Mouse (Mus musculus) embryo, embryonic 11.5 days (tissue): ENCODE results near the gene Exoc3l.
"Not testable (repeated sequence)": the region's sequence is repeated elsewhere in the genome, so short reads cannot be mapped to it uniquely, and the experiment has no call there.

Experiments
- DNase-seq: peaks from one replicate; pipeline ENCODE4 v3.0.0-alpha.2; 2012; ENCODE audit warnings: low read depth, low spot score

Gene Exoc3l

GRCm38 (mm10) chr8:105291802-105292201, 4.1 kb downstream of the Exoc3l start:
- not testable (repeated sequence) for DNase-seq

DNA sequence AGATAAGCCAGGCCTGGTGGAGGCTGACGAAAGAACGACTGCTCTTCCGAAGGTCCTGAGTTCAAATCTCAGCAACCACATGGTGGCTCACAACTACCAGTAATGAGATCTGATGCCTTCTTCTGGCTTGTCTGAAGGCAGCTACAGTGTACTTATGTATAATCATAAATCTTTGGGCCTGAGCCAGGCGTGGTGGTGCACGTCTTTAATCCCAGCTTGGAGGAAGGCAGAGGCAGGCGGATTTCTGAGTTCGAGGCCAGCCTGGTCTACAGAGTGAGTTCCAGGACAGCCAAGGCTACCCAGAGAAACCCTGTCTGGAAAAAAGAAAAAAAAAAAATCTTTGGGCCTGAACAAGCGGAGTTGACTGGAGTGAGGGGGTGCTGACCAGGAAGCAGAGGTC, 4.5 kb downstream of the Exoc3l start:
- DNase-seq, result not testable (repeated sequence)

DNA sequence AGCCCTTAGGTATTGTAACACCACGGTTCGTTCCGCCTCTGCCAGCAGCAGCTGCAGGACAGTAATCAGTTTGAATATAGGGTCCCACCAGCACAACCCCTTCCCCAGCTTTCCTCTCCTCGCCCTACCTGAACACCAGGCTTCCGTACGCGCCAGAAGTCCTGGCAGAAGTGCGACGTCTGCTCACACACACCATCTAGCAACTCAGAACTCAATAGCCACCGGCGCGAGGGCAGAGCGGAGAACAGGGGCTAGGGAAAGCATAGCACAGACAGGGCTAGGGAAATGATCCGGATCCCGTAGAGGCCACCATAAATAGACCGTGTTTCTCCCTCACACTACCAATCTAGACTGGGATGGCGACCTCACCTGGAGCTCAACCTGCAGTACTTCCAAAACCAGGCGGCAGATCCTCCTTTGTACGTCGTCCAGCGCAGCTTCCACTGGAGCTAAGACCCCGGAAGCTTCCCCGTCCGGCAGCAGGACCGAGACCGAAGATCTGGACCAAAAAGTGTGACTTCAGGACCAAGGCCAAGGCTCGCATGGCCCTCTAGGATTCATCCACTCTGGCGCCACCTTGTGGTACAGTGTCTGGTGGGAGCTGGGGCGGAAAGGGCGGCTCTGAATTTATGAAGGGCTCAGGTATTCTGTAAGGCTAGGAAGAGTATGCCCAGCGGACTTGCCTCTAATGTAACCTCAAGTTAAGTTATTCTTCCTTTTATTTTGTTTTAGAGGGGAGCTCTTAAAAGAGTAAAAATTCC, 5.2 kb downstream of the Exoc3l start:
- DNase-seq, result peak; percentile 87

DNA sequence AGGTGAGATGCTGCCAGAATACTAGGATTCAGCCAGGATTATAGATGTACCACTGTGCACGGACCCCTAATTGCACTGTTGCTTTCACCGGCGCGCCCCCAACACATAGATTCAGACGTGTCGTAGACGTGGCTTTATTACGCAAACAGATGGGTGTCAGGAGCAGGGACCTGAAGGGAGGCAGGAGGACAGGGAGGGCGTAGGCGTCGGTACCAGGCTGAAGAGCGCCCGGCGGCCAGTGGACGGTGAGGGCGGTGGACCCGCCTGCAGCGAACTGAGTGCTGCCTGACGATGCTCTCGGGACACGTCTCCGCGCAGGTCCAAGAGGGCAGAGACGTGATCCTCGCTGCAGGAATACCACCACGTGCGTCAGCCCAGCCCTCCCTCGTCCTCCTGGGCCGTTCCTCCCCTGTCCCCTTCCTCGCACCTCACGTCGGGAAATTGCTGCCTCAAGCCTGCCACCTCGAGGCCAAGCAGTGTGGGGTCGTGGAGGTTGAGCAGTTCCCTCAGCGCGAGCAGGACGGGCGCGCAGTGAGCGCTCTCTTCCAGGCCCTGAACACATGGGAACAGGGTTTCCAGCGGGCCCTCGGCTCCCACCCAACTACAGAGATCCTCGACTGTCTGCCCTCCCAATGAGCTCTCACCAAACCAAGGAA, 6.0 kb downstream of the Exoc3l start, which contains the start of gene 4931428F04Rik:
TSS of gene 4931428F04Rik (minus strand) at position 60 of the 656 bp plus-strand sequence.
- no peak for DNase-seq

GRCm38 (mm10) chr8:105288958-105289732, 6.8 kb downstream of the Exoc3l start:
- peak; percentile 95 for DNase-seq

GRCm38 (mm10) chr8:105288231-105288630, 7.7 kb downstream of the Exoc3l start:
- no peak for DNase-seq

GRCm38 (mm10) chr8:105286907-105287306, 9.0 kb downstream of the Exoc3l start:
- no peak for DNase-seq

- DNase-seq, result no peak
These were observed 10.4 kb downstream of the Exoc3l start for GRCm38 (mm10) chr8:105285514-105285913.

DNA sequence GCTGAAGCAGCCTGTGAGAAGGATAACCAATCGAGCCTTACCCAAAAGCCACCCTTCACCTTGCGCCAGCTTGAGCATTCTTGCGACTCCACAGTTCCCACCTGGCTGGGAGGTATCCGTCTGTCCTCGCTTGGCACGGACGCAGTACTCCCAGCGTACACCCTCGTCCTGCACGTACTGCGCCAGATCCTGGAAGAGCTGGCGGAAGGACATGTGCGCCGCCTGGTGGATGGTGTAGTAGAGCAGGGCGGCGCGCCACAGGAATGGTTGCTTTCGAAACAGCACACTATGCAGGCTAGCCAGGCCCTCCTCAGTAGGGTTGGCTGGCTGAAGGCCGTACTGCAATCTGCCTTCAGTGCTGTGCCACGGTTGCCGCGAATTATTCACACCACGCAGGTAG, 12.8 kb downstream of the Exoc3l start:
- DNase-seq, result no peak

DNA sequence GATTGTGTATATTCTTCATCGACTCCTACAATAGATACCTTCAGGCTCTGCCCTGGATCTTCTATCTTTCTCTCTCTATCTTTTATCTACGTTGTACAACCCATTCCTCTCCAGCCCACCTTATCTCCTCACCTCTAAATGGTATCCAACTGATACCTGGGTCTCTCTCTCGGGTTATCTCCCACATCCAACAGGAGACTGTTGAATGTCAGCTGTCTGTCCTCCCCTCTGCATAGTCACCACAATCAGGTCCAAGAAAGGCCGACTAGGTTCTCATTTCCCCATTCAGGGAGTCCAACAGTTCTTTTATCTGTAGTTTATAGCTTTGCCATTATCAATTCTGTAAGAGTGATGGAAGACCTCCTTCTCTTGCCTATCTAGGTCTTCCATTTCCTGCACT, 13.7 kb downstream of the Exoc3l start:
- no peak for DNase-seq

- no peak for DNase-seq
These were observed 14.1 kb downstream of the Exoc3l start for GRCm38 (mm10) chr8:105281821-105282220.

DNA sequence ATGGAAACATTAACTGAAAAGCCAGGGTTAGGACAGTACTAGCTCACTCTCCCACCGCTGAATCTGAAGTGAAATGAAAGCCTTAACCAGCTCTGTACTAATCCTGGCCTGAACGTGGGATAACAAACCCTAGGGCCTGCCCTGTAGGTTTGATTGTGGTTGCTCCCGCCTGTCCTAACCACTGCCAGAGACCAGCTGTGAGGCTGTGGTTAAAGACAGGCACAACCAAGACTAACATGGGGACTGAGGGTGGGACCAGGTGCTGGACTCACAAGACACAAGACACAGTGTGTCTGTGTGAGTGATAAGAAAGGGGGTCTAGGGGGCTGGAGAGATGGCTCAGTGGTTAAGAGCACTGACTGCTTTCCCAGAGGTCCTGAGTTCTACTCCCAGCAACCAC, 15.3 kb downstream of the Exoc3l start:
- no peak for DNase-seq

DNA sequence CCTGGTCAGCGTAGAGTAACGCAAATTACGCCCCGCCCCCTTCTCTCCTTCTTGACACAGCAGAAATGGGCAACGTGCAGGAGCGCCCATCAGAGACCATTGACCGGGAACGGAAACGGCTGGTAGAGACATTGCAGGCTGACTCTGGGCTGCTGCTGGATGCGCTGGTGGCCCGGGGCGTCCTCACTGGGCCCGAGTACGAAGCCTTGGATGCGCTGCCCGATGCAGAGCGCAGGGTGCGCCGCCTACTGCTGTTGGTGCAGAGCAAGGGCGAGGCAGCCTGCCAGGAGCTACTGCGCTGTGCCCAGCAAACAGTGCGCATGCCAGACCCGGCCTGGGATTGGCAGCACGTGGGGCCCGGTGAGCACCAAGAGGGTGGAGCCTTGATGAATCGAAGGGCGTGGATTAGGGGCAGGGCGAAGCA, 17.0 kb downstream of the Exoc3l start:
- DNase-seq, result no peak

GRCm38 (mm10) chr8:105276292-105277120, 19.4 kb downstream of the Exoc3l start:
- DNase-seq, result no peak

- no peak for DNase-seq
These were observed 20.1 kb downstream of the Exoc3l start, which contains the start of gene Nol3 for GRCm38 (mm10) chr8:105275840-105276239. Nol3 (plus strand) TSS chr8:105276140.

- no peak for DNase-seq
These were observed 20.5 kb downstream of the Exoc3l start for GRCm38 (mm10) chr8:105275387-105275786.

DNA sequence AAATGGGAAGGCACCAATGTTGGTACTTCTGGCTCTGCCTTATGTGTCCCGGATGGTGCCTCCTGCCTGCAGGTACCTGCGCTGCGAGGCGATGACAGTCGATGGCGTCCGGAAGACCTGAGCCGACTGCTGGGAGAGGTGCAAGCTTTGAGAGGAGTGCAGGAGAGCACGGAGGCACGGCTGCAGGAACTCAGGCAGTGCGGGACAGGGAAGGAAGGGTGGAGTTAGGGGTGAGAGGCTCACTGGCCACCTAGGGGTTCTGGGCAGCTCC, 25.1 kb downstream of the Exoc3l start:
- DNase-seq, result no peak

GRCm38 (mm10) chr8:105270101-105270915, 25.6 kb downstream of the Exoc3l start:
- DNase-seq, result no peak

DNA sequence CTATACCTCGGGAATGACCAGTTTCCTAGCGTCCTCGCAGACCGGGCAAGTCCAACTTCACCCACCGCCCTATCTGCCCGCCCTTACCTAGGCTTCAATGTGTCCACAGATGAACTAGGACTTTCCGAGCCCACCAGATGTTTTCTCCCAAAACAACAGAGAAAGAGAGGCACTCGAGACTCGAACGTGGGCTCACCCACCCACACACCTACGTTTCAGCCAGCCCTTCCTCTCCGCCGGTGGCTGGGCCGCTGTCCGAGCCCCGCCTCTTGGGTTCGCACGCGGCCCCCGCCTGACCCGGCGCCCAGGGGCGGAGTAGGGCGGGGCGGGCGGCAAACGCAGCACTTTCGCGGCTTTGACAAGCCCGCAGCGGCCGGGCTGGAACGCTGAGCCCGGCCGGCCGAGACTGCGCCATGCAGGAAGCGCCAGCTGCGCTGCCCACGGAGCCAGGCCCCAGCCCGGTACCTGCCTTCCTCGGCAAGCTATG, 26.4 kb downstream of the Exoc3l start, which contains the start of gene Hsf4:
TSS of gene Hsf4 (plus strand) at position 341 of the 487 bp plus-strand sequence.
- DNase-seq, result no peak

GRCm38 (mm10) chr8:105269075-105269458, 26.8 kb downstream of the Exoc3l start:
- no peak for DNase-seq
